ENCODE assay signal across 11 mouse cellular contexts in the genomic region with DNA sequence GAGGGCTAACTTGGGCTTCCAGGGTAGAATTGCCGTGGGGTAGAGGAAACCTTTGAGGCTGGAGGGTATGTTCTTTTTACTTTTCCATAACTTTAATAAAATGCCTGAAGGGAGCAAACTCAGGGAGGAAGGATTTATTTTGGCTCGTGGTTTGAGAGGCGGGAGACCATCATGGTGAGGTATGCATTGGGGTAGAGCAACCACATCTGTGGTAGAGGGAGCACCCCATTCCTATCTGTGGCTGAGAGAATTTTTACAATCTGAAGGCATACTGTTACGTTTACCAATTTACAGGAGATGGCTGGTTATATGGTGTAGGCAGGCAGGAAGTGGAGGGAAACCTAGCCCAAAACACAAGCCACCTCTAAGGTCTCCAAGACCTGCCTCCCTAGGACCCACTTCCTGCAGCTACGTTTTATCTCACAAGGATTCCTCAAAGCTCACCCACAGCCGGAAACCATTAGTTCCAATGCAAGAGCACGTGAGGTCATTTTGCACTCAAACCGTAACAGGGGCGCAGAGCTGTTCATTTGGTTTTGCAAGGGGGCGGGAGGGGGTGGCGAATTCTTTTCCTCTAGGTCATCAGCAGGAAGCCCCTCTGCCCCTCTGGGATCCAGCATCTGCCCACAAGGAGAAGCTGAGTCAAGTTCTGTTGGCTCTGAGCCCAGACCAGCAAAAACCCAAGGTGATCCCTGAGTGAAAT.
A peak's percentile ranks its signal among the peaks of the same experiment; 100 is the strongest.
DNase-seq lines count a peak whose midpoint lies in the region; ATAC-seq and TF ChIP-seq lines count a peak whose summit lies in the region.
"Had no signal": no experiment of that assay in that cellular context is flagged by ENCODE, and none has a peak within 500 bp of the region (broad histone marks: within the 10 kb centered on the region; RNA-seq: fewer than 3 reads in every experiment).

No protein-coding gene starts in this region.

- H3K9me3 ChIP-seq in CH12.LX (replicated peaks; ENCODE audit: low read length) = no peaks in the 10 kb centered on the region
- no peaks in the 10 kb centered on the region for H3K9me3 ChIP-seq in embryonic facial prominence, embryonic 14.5 days (ENCODE audit: control insufficient read depth, low read length)
- H3K9me3 ChIP-seq: neural tube, embryonic 13.5 days had no signal

- H3ac ChIP-seq in C2C12 (ENCODE audit: control insufficient read depth, insufficient read length, low read depth) = no peak overlapping the region

- in situ Hi-C loops in CH12.LX (cut with MboI; ENCODE audit: low pct_ligation_motif_present, low pct_unique_long_range_greater_than_20kb, low sequenced_read_pairs) = no loop called here

- TF ChIP-seq CTCF in C2C12 (IDR thresholded peaks at IDR 0.05; ENCODE audit: control insufficient read depth, insufficient read depth, insufficient read length) (no peak), CH12.LX (conservative IDR thresholded peaks at IDR 0.05 in 1 of 2, IDR thresholded peaks at IDR 0.05 in 1 of 2; ENCODE audit: low read depth in 2 of 2, low read length in 2 of 2) (no peak)
- TF ChIP-seq CTCF in lung, adult 2 months (IDR thresholded peaks at IDR 0.05; ENCODE audit: insufficient read depth, low read length) = no peak

- WGBS in embryonic facial prominence, embryonic 14.5 days = 21% methylated on average over 11 of the region's 11 CpGs
- 44% methylated on average over 11 of the region's 11 CpGs for WGBS in lung, adult 2 months

- no peak for TF ChIP-seq EP300 in CH12.LX (IDR thresholded peaks at IDR 0.05; ENCODE audit: low read length)

- no peaks in the 10 kb centered on the region for H3K79me3 ChIP-seq in C2C12 (ENCODE audit: low read depth)

- H3K4me3 ChIP-seq in C2C12 (ENCODE audit: insufficient read depth, poor library complexity, severe bottlenecking) = no peak overlapping the region
- H3K4me3 ChIP-seq in CH12.LX (replicated peaks in 1 of 3; ENCODE audit: low read depth in 2 of 3, low read length in 2 of 3, poor library complexity in 1 of 3) = no peak overlapping the region
- H3K4me3 ChIP-seq in embryonic facial prominence, embryonic 14.5 days (ENCODE audit: low read depth, low read length) = no peak overlapping the region
- H3K4me3 ChIP-seq in lung, adult 2 months (replicated peaks; ENCODE audit: extremely low read depth, low read depth, low read length) = no peak overlapping the region
- H3K4me3 ChIP-seq: neural tube, embryonic 13.5 days had no signal

- H3K27me3 ChIP-seq in C2C12 (ENCODE audit: control insufficient read depth, insufficient read depth, insufficient read length) (no peaks in the 10 kb centered on the region), CH12.LX (replicated peaks) (no peaks in the 10 kb centered on the region)
- no peaks in the 10 kb centered on the region for H3K27me3 ChIP-seq in embryonic facial prominence, embryonic 14.5 days (replicated peaks; ENCODE audit: control insufficient read depth, insufficient read depth, low read length)
- H3K27me3 ChIP-seq: neural tube, embryonic 13.5 days had no signal

- dilution Hi-C loops in CH12.LX (cut with MboI; ENCODE audit: extremely low pct_ligation_motif_present, extremely low pct_unique_long_range_greater_than_20kb, low sequenced_read_pairs) = no loop called here

- H3K4me2 ChIP-seq in CH12.LX (ENCODE audit: insufficient read depth, low read depth, poor library complexity, severe bottlenecking) = no peak overlapping the region
- no peak overlapping the region for H3K4me2 ChIP-seq in embryonic facial prominence, embryonic 14.5 days (ENCODE audit: low read depth, low read length)
- H3K4me2 ChIP-seq: neural tube, embryonic 13.5 days had no signal

- H3K4me1 ChIP-seq in CH12.LX (ENCODE audit: control insufficient read depth in 1 of 2, insufficient read depth in 2 of 2) = peaks cover 0 to 5% of the 10 kb centered on the region in 2 experiments; a peak in 2 of 4 replicates
- peaks cover 23% of the 10 kb centered on the region for H3K4me1 ChIP-seq in embryonic facial prominence, embryonic 14.5 days (ENCODE audit: control insufficient read depth, insufficient read depth, low read length)
- no peaks in the 10 kb centered on the region; the same call in 1 of the 2 replicates for H3K4me1 ChIP-seq in lung, adult 2 months (ENCODE audit: control insufficient read depth, insufficient read depth, low read length)

- TF ChIP-seq RAD21 in CH12.LX (IDR thresholded peaks at IDR 0.05; ENCODE audit: low read depth, low read length) = no peak

- intact Hi-C loops in left cerebral cortex, postnatal 4 days (cut with DNase I) = no loop called here

- no peaks in the 10 kb centered on the region for H3K79me2 ChIP-seq in C2C12 (ENCODE audit: control insufficient read depth, insufficient read depth)
- no peaks in the 10 kb centered on the region for H3K79me2 ChIP-seq in CH12.LX (replicated peaks; ENCODE audit: control insufficient read depth, extremely low read depth, insufficient read depth, poor library complexity, severe bottlenecking)

- no peak overlapping the region for H3K27ac ChIP-seq in CH12.LX (ENCODE audit: insufficient read depth, low read depth)
- 0 out of 2 replicates have a peak overlapping the region, but pooled peaks have one; percentile 33 for H3K27ac ChIP-seq in embryonic facial prominence, embryonic 14.5 days (replicated peaks; ENCODE audit: low read depth, low read length)
- H3K27ac ChIP-seq: neural tube, embryonic 13.5 days had no signal

- H3K9ac ChIP-seq in CH12.LX (ENCODE audit: insufficient read depth, low read depth) = no peak overlapping the region
- H3K9ac ChIP-seq in embryonic facial prominence, embryonic 14.5 days (ENCODE audit: low read depth, low read length) = no peak overlapping the region; the same call in 1 of the 2 replicates
- H3K9ac ChIP-seq: neural tube, embryonic 13.5 days had no signal

- no peak for DNase-seq in CH12.LX (ENCODE audit: extremely low read depth)
- DNase-seq in embryonic facial prominence, embryonic 14.5 days (ENCODE audit: low spot score) = peak; percentile 72
- peak; percentile 20 to 37 for DNase-seq in natural killer cell, adult 2 months (ENCODE audit: low spot score in 2 of 2)
- no peak for DNase-seq in right cerebral cortex, postnatal 10 days (ENCODE audit: low spot score in 2 of 2)
- DNase-seq in lung, adult 2 months = no peak
- no peak for DNase-seq in left cerebral cortex, postnatal 4 days
- DNase-seq: cerebellum, postnatal 14 days; gastrocnemius, postnatal 14 days had no signal

- no peak for TF ChIP-seq POLR2A in CH12.LX (IDR thresholded peaks at IDR 0.05; ENCODE audit: low read depth, low read length)
- no peak for TF ChIP-seq POLR2A in lung, adult 2 months (IDR thresholded peaks at IDR 0.05; ENCODE audit: borderline replicate concordance, extremely low read depth, low read depth, low read length)

- 0 out of 2 replicates have a peak, but pooled peaks have one; percentile 37 for ATAC-seq in embryonic facial prominence, embryonic 14.5 days (ENCODE audit: low read depth)
- ATAC-seq: lung, postnatal 0 days had no signal

- H3K36me3 ChIP-seq in C2C12 (ENCODE audit: control insufficient read depth, insufficient read depth) = no peaks in the 10 kb centered on the region
- no peaks in the 10 kb centered on the region for H3K36me3 ChIP-seq in CH12.LX (replicated peaks in 1 of 2; ENCODE audit: control insufficient read depth in 1 of 2, insufficient read depth in 1 of 2, low read length in 1 of 2)
- no peaks in the 10 kb centered on the region for H3K36me3 ChIP-seq in embryonic facial prominence, embryonic 14.5 days (ENCODE audit: control insufficient read depth, insufficient read depth, low read length)
- H3K36me3 ChIP-seq: neural tube, embryonic 13.5 days had no signal

TF ChIP-seq in C2C12, 6 proteins besides CTCF, POLR2A, EP300 and RAD21:
- no peak for TF ChIP-seq MYOD1 (IDR thresholded peaks at IDR 0.05; ENCODE audit: control insufficient read depth, insufficient read length, low read depth)
- no peak for TF ChIP-seq CEBPB (IDR thresholded peaks at IDR 0.05; ENCODE audit: low read depth)
- peak; percentile 14 for TF ChIP-seq MAX (IDR thresholded peaks at IDR 0.05)
- peak; percentile 67 for TF ChIP-seq USF1 (IDR thresholded peaks at IDR 0.05; ENCODE audit: low read depth)
- no peak for TF ChIP-seq MYOG (IDR thresholded peaks at IDR 0.05; ENCODE audit: control insufficient read depth, extremely low read depth, insufficient read length)
- TF ChIP-seq FOSL1 (IDR thresholded peaks at IDR 0.05; ENCODE audit: insufficient read depth, low read length, poor library complexity, severe bottlenecking) = no peak

TF ChIP-seq in CH12.LX, 34 proteins besides CTCF, POLR2A, EP300 and RAD21:
- 0 out of 2 replicates have a peak, but pooled peaks have one; percentile 17 for TF ChIP-seq BHLHE40 (IDR thresholded peaks at IDR 0.05; ENCODE audit: low read depth, low read length)
- TF ChIP-seq JUN (IDR thresholded peaks at IDR 0.05; ENCODE audit: insufficient read depth, low read depth, low read length) = no peak

Comparison
In these comparisons a context has a peak if more than half of its experiments do, and no peak if none do; other contexts are left out.
1. DNase-seq: peak in embryonic facial prominence, embryonic 14.5 days (single experiment) and natural killer cell, adult 2 months (2 of 2); none in CH12.LX (single experiment), right cerebral cortex, postnatal 10 days (0 of 2), lung, adult 2 months (single experiment) and left cerebral cortex, postnatal 4 days (single experiment).